Mouse (Mus musculus) CH12.LX (cell line): ENCODE data around the gene D11Wsu47e. TPM values are rescaled to one million over a fixed set of nuclear protein-coding genes. Genes with fewer than 3 reads are reported as not detected.

Experiments
- DNase-seq: peaks from one replicate; pipeline ENCODE4 v3.0.0-alpha.2; 2013; ENCODE audit errors: extremely low read depth
- H3K27ac ChIP-seq: 2 replicates; pipeline ENCODE4 v1.5.1; 2012; ENCODE audit warnings: low read depth, mild to moderate bottlenecking, control low read depth, moderate library complexity; ENCODE audit not compliant: insufficient read depth
- H3K27me3 ChIP-seq: replicated peaks from 2 replicates; pipeline ENCODE3; 2012; ENCODE audit warnings: inconsistent platforms
- H3K36me3 ChIP-seq, 2 experiments: replicated peaks in 1 of 2; 2 replicates each; pipeline versions ENCODE3 to v1.6.1; 2012; ENCODE audit warnings: inconsistent platforms in 1 of 2, low read length in 1 of 2, mild to moderate bottlenecking in 1 of 2, mixed read lengths in 1 of 2, moderate library complexity in 1 of 2; ENCODE audit not compliant: control insufficient read depth in 1 of 2, insufficient read depth in 1 of 2
- H3K4me1 ChIP-seq, 2 experiments: 2 replicates each; pipeline ENCODE4 v1.6.1; 2012; ENCODE audit warnings: inconsistent platforms in 1 of 2, moderate library complexity in 1 of 2; ENCODE audit not compliant: insufficient read depth in 2 of 2, control insufficient read depth in 1 of 2
- H3K4me2 ChIP-seq: 2 replicates; pipeline ENCODE4 v1.6.1; 2012; ENCODE audit warnings: low read depth, mild to moderate bottlenecking, control low read depth; ENCODE audit not compliant: poor library complexity, insufficient read depth, severe bottlenecking
- H3K4me3 ChIP-seq, 3 experiments: fragments of 150-350 bp in 1 of 3; sonication (generic) in 1 of 3; replicated peaks in 1 of 3; 2 replicates each; pipeline versions ENCODE3 to v1.5.1; 2011 to 2012; ENCODE audit warnings: low read depth in 2 of 3, low read length in 2 of 3, mild to moderate bottlenecking in 2 of 3, moderate library complexity in 2 of 3, control low read depth in 1 of 3, improper control_type of control experiment in 1 of 3, inconsistent platforms in 1 of 3, mixed read lengths in 1 of 3; ENCODE audit not compliant: poor library complexity in 1 of 3
- H3K79me2 ChIP-seq: replicated peaks from 2 replicates; pipeline ENCODE4 v1.6.1; 2012; ENCODE audit warnings: mild to moderate bottlenecking, moderate library complexity; ENCODE audit not compliant: control insufficient read depth, poor library complexity, insufficient read depth, severe bottlenecking; ENCODE audit errors: extremely low read depth
- H3K9ac ChIP-seq: 2 replicates; pipeline ENCODE4 v1.6.1; 2012; ENCODE audit warnings: low read depth, mild to moderate bottlenecking, control low read depth, moderate library complexity; ENCODE audit not compliant: insufficient read depth
- H3K9me3 ChIP-seq: replicated peaks from 2 replicates; pipeline ENCODE3; 2012; ENCODE audit warnings: low read length, inconsistent platforms, mixed read lengths
- BHLHE40 ChIP-seq: IDR thresholded peaks from 2 replicates; pipeline ENCODE4 v1.6.1; 2011; ENCODE audit warnings: mild to moderate bottlenecking, low read depth, low read length, improper control_type of control experiment
- CHD2 ChIP-seq: IDR thresholded peaks from 2 replicates; pipeline ENCODE4 v1.6.1; 2011; ENCODE audit warnings: low read length, improper control_type of control experiment
- CTCF ChIP-seq, 2 experiments: IDR thresholded peaks in 1 of 2; conservative IDR thresholded peaks in 1 of 2; 2 replicates each; pipeline ENCODE4 v1.5.1; 2011 to 2012; ENCODE audit warnings: low read depth in 2 of 2, low read length in 2 of 2, improper control_type of control experiment in 1 of 2, inconsistent platforms in 1 of 2, mild to moderate bottlenecking in 1 of 2, moderate library complexity in 1 of 2
- E2F4 ChIP-seq: IDR thresholded peaks from 2 replicates; pipeline ENCODE4 v1.6.1; 2011; ENCODE audit warnings: low read depth, low read length, improper control_type of control experiment; ENCODE audit not compliant: insufficient replicate concordance
- ELF1 ChIP-seq: IDR thresholded peaks from 2 replicates; pipeline ENCODE4 v1.6.1; 2014; ENCODE audit warnings: low read depth, mild to moderate bottlenecking, inconsistent platforms, low read length, improper control_type of control experiment
- EP300 ChIP-seq: IDR thresholded peaks from 2 replicates; pipeline ENCODE4 v1.6.1; 2011; ENCODE audit warnings: low read length, improper control_type of control experiment
- ETS1 ChIP-seq: conservative IDR thresholded peaks from 2 replicates; pipeline ENCODE4 v1.6.1; 2012; ENCODE audit warnings: low read depth, mild to moderate bottlenecking, inconsistent platforms, low read length, improper control_type of control experiment, moderate library complexity
- GABPA ChIP-seq: IDR thresholded peaks from 2 replicates; pipeline ENCODE4 v1.6.1; 2012; ENCODE audit warnings: low read depth, low read length, improper control_type of control experiment, inconsistent platforms; ENCODE audit not compliant: insufficient replicate concordance
- HCFC1 ChIP-seq: IDR thresholded peaks from 2 replicates; pipeline ENCODE4 v1.6.1; 2012; ENCODE audit warnings: low read depth, mild to moderate bottlenecking, inconsistent platforms, low read length, improper control_type of control experiment
- IRF4 ChIP-seq: IDR thresholded peaks from 2 replicates; pipeline ENCODE4 v1.6.1; 2014; ENCODE audit warnings: low read depth, mild to moderate bottlenecking, inconsistent platforms, low read length, improper control_type of control experiment
- JUN ChIP-seq: IDR thresholded peaks from 2 replicates; pipeline ENCODE4 v1.6.1; 2011; ENCODE audit warnings: low read depth, mild to moderate bottlenecking, low read length, improper control_type of control experiment, moderate library complexity; ENCODE audit not compliant: insufficient read depth
- JUND ChIP-seq: conservative IDR thresholded peaks from 2 replicates; pipeline ENCODE4 v1.6.1; 2011; ENCODE audit warnings: low read depth, low read length, improper control_type of control experiment
- KAT2A ChIP-seq: IDR thresholded peaks from 2 replicates; pipeline ENCODE4 v1.6.1; 2012; ENCODE audit warnings: low read length, improper control_type of control experiment, inconsistent platforms; ENCODE audit not compliant: insufficient replicate concordance
- MAFK ChIP-seq: IDR thresholded peaks from 2 replicates; pipeline ENCODE4 v1.6.1; 2011; ENCODE audit warnings: low read length, improper control_type of control experiment; ENCODE audit not compliant: insufficient replicate concordance
- MAZ ChIP-seq: IDR thresholded peaks from 2 replicates; pipeline ENCODE4 v1.6.1; 2012; ENCODE audit warnings: low read depth, mild to moderate bottlenecking, inconsistent platforms, low read length, improper control_type of control experiment, moderate library complexity
- MEF2A ChIP-seq: IDR thresholded peaks from 2 replicates; pipeline ENCODE4 v1.6.1; 2014; ENCODE audit warnings: low read depth, mild to moderate bottlenecking, inconsistent platforms, low read length, improper control_type of control experiment, borderline replicate concordance
- MXI1 ChIP-seq: IDR thresholded peaks from 2 replicates; pipeline ENCODE4 v1.6.1; 2011; ENCODE audit warnings: mild to moderate bottlenecking, low read depth, low read length, improper control_type of control experiment
- MYC ChIP-seq: IDR thresholded peaks from 2 replicates; pipeline ENCODE4 v1.6.1; 2011; ENCODE audit warnings: low read depth, mild to moderate bottlenecking, improper control_type of control experiment, low read length
- NELFE ChIP-seq: IDR thresholded peaks from 2 replicates; pipeline ENCODE4 v1.6.1; 2011; ENCODE audit warnings: low read depth, low read length, improper control_type of control experiment
- NRF1 ChIP-seq: IDR thresholded peaks from 2 replicates; pipeline ENCODE4 v1.6.1; 2014; ENCODE audit warnings: low read depth, mild to moderate bottlenecking, inconsistent platforms, low read length, improper control_type of control experiment, moderate library complexity
- PAX5 ChIP-seq: IDR thresholded peaks from 2 replicates; pipeline ENCODE4 v1.6.1; 2012; ENCODE audit warnings: low read length, inconsistent platforms, mixed read lengths
- POLR2A ChIP-seq: IDR thresholded peaks from 2 replicates; pipeline ENCODE4 v1.6.1; 2011; ENCODE audit warnings: low read depth, mild to moderate bottlenecking, improper control_type of control experiment, low read length
- POLR2AphosphoS2 ChIP-seq: IDR thresholded peaks from 2 replicates; pipeline ENCODE4 v1.6.1; 2011; ENCODE audit warnings: low read depth, low read length, improper control_type of control experiment
- RAD21 ChIP-seq: IDR thresholded peaks from 2 replicates; pipeline ENCODE4 v1.6.1; 2011; ENCODE audit warnings: low read depth, mild to moderate bottlenecking, low read length, improper control_type of control experiment, moderate library complexity
- RCOR1 ChIP-seq: conservative IDR thresholded peaks from 2 replicates; pipeline ENCODE4 v1.6.1; 2012; ENCODE audit warnings: low read depth, mild to moderate bottlenecking, inconsistent platforms, low read length, improper control_type of control experiment
- SIN3A ChIP-seq: IDR thresholded peaks from 2 replicates; pipeline ENCODE4 v1.6.1; 2012; ENCODE audit warnings: low read length, improper control_type of control experiment, inconsistent platforms
- SMC3 ChIP-seq: IDR thresholded peaks from 2 replicates; pipeline ENCODE4 v1.6.1; 2011; ENCODE audit warnings: low read depth, low read length, improper control_type of control experiment
- TBP ChIP-seq: conservative IDR thresholded peaks from 2 replicates; pipeline ENCODE4 v1.6.1; 2011; ENCODE audit warnings: low read depth, low read length, improper control_type of control experiment
- TCF12 ChIP-seq: IDR thresholded peaks from 2 replicates; pipeline ENCODE4 v1.6.1; 2014; ENCODE audit warnings: low read depth, mild to moderate bottlenecking, inconsistent platforms, low read length, improper control_type of control experiment
- UBTF ChIP-seq: IDR thresholded peaks from 2 replicates; pipeline ENCODE4 v1.6.1; 2012; ENCODE audit warnings: low read depth, mild to moderate bottlenecking, inconsistent platforms, low read length, improper control_type of control experiment, moderate library complexity
- USF1 ChIP-seq: IDR thresholded peaks from 2 replicates; pipeline ENCODE4 v1.6.1; 2014; ENCODE audit warnings: low read depth, mild to moderate bottlenecking, inconsistent platforms, low read length, improper control_type of control experiment
- USF2 ChIP-seq: conservative IDR thresholded peaks from 2 replicates; pipeline ENCODE4 v1.6.1; 2011; ENCODE audit warnings: low read depth, low read length, improper control_type of control experiment
- ZC3H11A ChIP-seq: IDR thresholded peaks from 2 replicates; pipeline ENCODE4 v1.6.1; 2012; ENCODE audit warnings: low read depth, mild to moderate bottlenecking, inconsistent platforms, low read length, improper control_type of control experiment
- ZKSCAN1 ChIP-seq: IDR thresholded peaks from 2 replicates; pipeline ENCODE4 v1.6.1; 2012; ENCODE audit warnings: low read depth, inconsistent platforms, low read length, improper control_type of control experiment, borderline replicate concordance
- ZMIZ1 ChIP-seq: IDR thresholded peaks from 2 replicates; pipeline ENCODE4 v1.6.1; 2012; ENCODE audit warnings: low read depth, mild to moderate bottlenecking, inconsistent platforms, low read length, improper control_type of control experiment
- ZNF384 ChIP-seq: IDR thresholded peaks from 2 replicates; pipeline ENCODE4 v1.6.1; 2012; ENCODE audit warnings: low read depth, low read length, improper control_type of control experiment, inconsistent platforms
- dilution Hi-C: fragments of 300-500 bp; cut with MboI; formaldehyde crosslinking; loops from 2 replicates; pipeline ENCODE4 v1.14.3; 2020; ENCODE audit warnings: low sequenced_read_pairs; ENCODE audit not compliant: extremely low pct_unique_long_range_greater_than_20kb, extremely low pct_ligation_motif_present
- in situ Hi-C: fragments of 300-500 bp; cut with MboI; formaldehyde crosslinking; loops from 3 replicates; pipeline ENCODE4 v1.14.3; 2019; ENCODE audit warnings: low sequenced_read_pairs, low pct_ligation_motif_present, low pct_unique_long_range_greater_than_20kb, mixed read lengths
- polyA plus RNA-seq: library from polyadenylated mRNA; unstranded; fragments of >175 nt; gene quantifications from 2 replicates; pipeline ENCODE4 v1.2.1, GENCODE M21; 2012; ENCODE audit warnings: low read depth; ENCODE audit not compliant: insufficient read length
- total RNA-seq, 2 experiments: library from RNA; depleted of rRNA; stranded (reverse); fragments of 300-350 nt in 1 of 2; fragments of >200 nt in 1 of 2; gene quantifications; 2 replicates each; pipeline ENCODE4 v1.2.3; 2012 to 2014

The D11Wsu47e gene
- total and polyA plus RNA-seq, 3 experiments = 25.1 to 29.6 (median 26.2) TPM

DNA sequence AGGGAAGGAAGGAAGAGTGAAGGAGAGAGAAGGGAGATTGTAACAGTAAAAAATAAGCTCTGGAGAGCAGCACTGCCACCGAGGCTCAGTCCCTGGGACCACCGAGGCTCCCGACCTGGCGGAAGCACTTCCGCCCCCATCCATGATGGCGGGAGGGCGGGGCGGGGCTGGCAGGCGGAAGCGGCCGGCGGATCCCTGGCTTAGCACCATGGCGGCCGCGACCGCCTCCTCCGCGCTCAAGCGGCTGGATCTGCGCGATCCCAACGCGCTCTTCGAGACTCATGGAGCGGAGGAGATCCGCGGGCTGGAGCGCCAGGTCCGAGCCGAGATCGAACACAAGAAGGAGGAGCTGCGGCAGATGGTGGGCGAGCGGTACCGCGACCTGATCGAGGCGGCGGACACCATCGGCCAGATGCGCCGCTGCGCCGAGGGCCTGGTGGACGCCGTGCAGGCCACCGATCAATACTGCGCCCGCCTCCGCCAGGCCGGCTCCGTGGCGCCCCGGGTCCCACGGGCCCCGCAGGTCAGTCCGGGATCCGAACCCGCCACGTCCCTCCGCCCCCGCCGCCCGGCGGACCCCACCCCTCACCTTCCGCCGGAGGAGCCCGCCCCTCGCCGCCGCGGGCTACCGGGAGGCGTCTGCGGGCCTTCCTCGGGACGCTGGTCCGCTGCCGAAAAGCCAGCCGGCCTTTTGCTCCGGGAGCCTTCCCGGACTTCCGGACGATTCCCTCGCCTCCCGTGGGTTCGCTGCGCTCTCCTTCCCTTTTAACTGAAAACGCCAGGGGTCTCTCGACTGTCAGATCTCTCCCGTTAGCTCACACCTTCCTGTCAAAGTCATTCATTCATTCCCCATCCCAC, 34.6 kb upstream of the D11Wsu47e start, which contains the start of gene Slc39a11:
Gene Slc39a11 (minus strand): TSS at position 727 of the 858 bp plus-strand sequence.
- dilution Hi-C loops = no loop called here
- in situ Hi-C loops = no loop called here
- H3K27ac ChIP-seq = peak within 1 kb of the TSS; percentile 73
- peaks cover 9 to 28% of the 10 kb centered on the region in 2 experiments; a peak in 3 of 4 replicates for H3K4me1 ChIP-seq
- peaks cover 2% of the 10 kb centered on the region for H3K27me3 ChIP-seq
- peaks cover 30 to 35% of the 10 kb centered on the region in 2 experiments for H3K36me3 ChIP-seq
- H3K9me3 ChIP-seq = peaks cover 4% of the 10 kb centered on the region
- H3K9ac ChIP-seq = peak within 1 kb of the TSS; percentile 95
- H3K4me2 ChIP-seq = peak within 1 kb of the TSS; percentile 94
- H3K79me2 ChIP-seq = no peaks in the 10 kb centered on the region
- no peak for TF ChIP-seq PAX5
- no peak for TF ChIP-seq ZKSCAN1
- TF ChIP-seq JUN = no peak
- peak; percentile 20; the same call in 1 of the 2 replicates for TF ChIP-seq ETS1
- 0 out of 2 replicates have a peak, but pooled peaks have one; percentile 31 for TF ChIP-seq MAZ
- TF ChIP-seq KAT2A = peak; percentile 44; the same call in 1 of the 2 replicates
- no peak for TF ChIP-seq ZNF384
- TF ChIP-seq UBTF = no peak
- TF ChIP-seq POLR2AphosphoS2 = no peak; the same call in 1 of the 2 replicates
- peak; percentile 64 for TF ChIP-seq MXI1
- TF ChIP-seq RCOR1 = no peak; the same call in 1 of the 2 replicates
- peak; percentile 72 for TF ChIP-seq TCF12
- no peak for TF ChIP-seq USF2
- no peak for TF ChIP-seq RAD21
- TF ChIP-seq EP300 = no peak
- peak; percentile 15; the same call in 1 of the 2 replicates for TF ChIP-seq CHD2
- TF ChIP-seq NELFE = peak; percentile 74
- no peak for TF ChIP-seq MYC
- no peak for TF ChIP-seq MAFK
- peak; percentile 45; the same call in 1 of the 2 replicates for TF ChIP-seq NRF1
- TF ChIP-seq ELF1 = peak; percentile 96
- no peak for TF ChIP-seq E2F4
- TF ChIP-seq ZMIZ1 = peak; percentile 43; the same call in 1 of the 2 replicates
- TF ChIP-seq USF1 = no peak
- no peak for TF ChIP-seq JUND
- TF ChIP-seq TBP = 0 out of 2 replicates have a peak, but pooled peaks have one; percentile 42
- TF ChIP-seq HCFC1 = peak; percentile 83
- TF ChIP-seq ZC3H11A = no peak
- no peak for TF ChIP-seq MEF2A
- peak; percentile 73; the same call in 1 of the 2 replicates for TF ChIP-seq SIN3A
- no peak; the same call in 1 of the 2 replicates for TF ChIP-seq IRF4
- TF ChIP-seq BHLHE40 = no peak
- TF ChIP-seq GABPA = no peak
- TF ChIP-seq POLR2A = peak; percentile 86
- no peak for TF ChIP-seq SMC3
- no peak for TF ChIP-seq CTCF (conservative IDR thresholded peaks at IDR 0.05 in 1 of 2, IDR thresholded peaks at IDR 0.05 in 1 of 2; ENCODE audit: low read depth in 2 of 2, low read length in 2 of 2)
- TF ChIP-seq, all 38 proteins: peak for 14
- H3K4me3 ChIP-seq = peak within 1 kb of the TSS; percentile 76 to 97 (median 95)
- DNase-seq = peak; percentile 79
